Mouse (Mus musculus): ENCODE results near the gene Sema6d.

Gene Sema6d

DNA sequence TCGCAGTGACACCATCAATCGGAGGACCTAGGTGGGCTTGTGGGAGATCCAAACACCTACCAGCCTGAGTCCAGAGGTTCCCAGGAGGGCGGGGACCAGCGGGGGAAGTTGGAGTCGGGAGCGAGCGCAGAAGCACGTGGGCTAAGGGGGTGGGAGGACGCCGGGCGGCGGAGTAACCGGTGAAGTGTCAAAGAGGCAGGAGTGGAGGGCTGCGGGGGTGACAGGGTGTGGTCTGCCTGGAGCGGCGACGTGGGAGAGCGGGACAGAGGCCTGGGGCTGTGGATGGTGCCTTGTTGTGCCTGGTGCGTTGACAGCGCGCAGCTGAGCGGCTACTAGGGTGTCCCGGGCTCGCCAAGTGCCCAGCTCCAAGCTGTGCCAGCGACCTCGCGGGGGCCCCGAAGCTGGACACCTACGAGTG lies at the start of gene Sema6d:
Gene Sema6d, plus strand, starts transcription at position 157 of the 418 bp plus-strand sequence.
- DNase-seq (ENCODE audit: low spot score): no peak

DNA sequence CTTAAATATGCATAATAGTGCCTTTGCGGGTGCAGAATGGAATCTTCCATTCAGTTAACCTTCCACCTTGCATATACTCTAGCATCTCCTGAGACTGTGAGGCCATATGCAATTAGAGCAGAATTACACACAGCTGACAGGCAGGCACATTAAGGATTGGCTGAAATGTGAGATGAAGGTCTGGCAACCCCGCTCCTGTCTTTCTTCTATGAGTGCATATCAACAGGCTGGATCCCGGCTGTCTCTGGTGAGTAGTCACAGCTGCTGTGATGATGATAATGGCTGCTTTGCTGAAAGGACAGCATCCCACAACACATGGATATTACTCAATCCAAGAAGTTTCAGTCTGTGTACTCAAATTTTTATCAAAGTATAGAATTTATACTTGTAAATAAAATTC lies 29.9 kb upstream of the Sema6d start:
- DNase-seq (ENCODE audit: low spot score): no peak

DNA sequence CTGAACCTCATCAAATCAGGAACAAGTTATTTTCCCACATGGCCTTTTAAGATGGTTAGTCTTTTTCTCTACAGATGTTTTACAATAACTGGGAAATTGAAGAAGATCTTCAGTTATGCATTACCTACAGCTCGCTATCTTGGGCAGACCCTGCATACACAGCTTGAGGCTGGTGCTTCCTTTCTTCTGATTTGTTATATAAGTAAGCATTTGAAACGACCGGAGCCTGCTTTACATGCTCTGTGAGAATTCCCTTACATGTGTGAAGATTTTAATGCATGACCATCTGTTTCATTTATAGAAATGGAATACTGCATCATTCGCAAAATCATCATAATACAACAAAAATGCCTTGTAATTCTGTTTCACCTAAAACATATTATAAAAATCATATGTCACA lies 21.4 kb upstream of the Sema6d start:
- no peak for DNase-seq (ENCODE audit: low spot score)

DNA sequence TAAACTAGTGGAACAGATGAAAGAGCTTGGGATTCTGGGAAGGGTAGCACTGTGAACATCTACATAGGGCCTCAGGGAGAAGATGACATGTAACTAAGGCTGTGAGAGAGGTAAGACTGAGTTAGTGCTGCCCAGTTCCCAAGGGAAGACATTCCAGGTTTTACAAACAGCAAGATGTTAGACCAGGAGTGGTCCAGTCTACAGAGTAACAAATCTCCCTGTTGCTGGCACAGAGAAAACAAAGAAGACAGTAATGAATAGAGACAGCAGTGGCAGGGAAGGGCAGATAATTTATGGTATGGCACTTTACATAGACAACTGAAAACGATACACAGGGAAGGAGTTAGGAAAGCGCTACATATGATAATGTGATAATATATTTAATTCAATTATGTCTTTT lies 19.1 kb upstream of the Sema6d start:
- DNase-seq (ENCODE audit: low spot score): no peak

DNA sequence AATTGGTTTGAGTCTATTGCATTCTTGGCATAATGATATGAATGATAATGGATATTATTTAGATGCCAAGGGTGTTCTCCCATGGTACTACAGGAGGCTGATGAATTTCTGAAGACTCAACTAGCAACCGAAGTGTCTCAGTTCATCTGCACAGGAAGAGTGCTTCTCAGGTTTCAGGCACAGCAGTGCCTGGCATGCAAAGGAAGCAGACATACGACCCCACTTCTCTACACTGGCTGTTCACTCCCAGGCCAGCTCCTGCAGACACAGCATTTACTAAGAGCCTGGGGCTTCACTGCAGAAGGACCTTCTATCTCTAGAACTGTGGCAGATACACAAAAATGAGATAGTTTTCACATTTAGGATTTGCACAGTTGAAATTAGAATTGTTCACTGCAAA lies 18.4 kb upstream of the Sema6d start:
- no peak for DNase-seq (ENCODE audit: low spot score)

DNA sequence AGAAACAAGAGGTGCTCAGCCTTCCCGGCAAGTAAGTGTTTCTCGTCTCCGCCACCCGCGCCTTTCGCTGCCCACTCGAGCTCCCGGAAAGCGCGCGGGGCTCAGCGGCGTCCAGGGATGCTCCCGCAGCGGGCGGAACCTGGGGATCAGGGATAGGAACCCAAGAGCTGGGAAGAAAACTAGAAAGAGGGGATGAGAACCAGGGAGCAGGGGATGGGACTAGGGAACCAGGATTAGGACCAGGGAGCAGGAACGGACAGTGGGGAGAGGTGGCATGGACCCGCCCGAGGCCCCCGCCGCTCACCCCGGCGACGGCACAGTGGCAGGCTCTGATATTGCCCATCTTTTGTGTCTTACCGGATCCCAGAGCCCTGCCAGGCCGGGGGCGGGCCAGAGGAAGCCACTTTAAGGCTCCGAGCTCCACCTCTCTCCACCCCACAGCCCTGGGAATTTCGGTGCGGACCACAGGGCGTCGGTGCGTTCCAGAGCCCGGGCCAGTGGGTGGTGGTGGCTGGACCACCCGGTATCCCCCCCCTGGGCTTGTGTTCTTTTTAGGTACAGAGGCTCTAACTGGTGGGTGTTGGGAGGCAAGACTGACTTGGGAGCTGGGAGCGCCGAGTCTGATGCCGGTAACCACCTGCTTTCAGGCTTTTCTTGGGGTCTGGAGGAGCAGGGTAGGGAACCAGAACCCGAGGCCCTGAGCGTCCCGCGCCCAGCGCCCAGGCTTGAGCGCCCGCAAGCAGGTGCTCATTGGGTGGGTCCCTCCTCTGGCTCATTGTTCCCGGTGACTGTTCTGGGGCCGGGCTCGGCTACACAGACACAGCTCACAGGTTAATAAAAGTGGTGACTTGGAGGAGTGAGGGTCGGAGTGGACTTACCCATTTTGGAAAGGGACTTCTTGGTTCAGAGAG lies 717 bp downstream of the Sema6d start:
- DNase-seq (ENCODE audit: low spot score): no peak

DNA sequence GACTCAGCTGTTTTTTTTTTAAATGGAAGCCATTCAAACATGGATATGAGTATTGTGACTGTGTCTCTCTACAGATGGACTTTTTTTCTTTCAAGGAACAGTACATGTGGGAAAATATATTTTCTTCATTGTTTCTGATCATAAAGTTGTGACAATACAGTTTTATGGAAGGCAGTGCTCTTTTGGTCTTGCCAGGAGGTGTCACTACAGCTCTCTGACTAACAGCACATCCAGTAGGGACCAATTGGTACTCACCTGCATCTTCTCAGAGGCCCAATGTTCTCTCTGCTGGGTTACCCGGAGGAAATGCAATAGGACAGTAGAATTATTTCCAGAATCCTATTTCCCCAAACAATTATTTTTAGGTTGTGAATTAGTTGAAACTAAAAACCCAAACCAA lies 9.9 kb downstream of the Sema6d start:
- DNase-seq (ENCODE audit: low spot score): no peak

DNA sequence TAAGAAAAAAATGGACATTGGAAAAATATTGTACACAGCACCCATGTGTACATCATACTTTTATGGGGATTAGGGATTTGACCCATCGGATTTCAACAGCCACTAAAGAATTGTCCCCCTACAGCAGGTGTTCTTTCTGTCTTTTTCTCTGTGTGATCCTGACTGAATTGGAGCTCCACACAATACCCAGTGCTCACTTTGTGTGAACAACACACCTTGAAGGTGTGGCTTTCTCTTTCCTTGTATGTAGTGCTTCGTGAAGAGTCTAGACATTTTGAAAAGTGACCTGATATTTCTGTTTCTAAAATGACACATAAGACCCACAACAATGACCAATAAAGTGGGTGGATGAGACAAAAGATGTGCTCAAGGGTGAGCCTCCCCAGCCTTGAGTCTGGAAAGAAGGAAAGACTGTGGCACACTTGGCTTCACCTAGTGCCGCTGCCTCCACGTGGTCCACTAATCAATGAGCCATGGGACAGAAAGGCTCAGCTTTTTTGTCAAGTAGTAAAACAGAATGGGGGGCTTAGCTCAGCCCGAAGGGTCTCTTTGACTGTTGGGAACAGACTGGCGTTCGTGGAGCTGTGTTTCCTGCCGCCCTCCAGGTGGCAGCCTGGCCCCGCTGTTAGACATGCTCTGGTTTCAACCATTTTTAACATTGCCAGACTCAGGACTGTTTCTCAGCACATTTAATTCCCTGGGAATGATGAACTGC lies 10.9 kb downstream of the Sema6d start:
- DNase-seq (ENCODE audit: low spot score): peak; percentile 42

DNA sequence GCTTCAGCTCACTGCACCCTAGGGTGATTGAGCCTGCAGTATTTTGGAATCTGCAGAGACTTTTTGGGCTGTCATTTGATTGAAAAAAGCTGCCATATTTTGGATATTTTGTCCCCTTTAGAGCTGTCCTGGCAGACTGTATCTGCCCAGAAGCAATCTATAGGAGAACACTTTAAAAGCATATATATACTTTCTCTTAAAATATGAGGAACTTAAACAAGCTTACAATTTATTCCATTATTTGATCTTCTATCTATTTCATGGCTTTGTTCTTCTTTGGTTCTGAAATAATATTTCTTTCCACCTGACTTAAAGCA lies 11.4 kb downstream of the Sema6d start:
- no peak for DNase-seq (ENCODE audit: low spot score)

DNA sequence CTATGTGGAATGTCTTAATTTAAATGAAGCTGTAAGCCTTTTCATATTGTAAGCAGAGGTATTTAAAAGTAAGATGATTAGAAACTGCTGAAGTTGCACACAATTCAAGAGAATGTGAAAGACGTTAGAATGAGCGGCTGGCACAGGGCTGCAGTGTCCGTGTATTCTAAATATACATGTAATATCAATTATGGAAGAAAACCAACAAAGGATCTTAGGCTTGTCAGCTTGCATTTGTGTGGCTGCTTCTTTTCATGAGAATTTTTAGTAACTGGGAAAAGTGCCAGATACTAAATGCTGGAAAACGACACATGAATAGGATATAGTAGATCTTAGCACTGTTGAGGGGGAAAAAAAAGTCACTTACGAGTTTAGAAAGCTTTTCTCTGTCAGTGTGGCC lies 11.8 kb downstream of the Sema6d start:
- no peak for DNase-seq (ENCODE audit: low spot score)

DNA sequence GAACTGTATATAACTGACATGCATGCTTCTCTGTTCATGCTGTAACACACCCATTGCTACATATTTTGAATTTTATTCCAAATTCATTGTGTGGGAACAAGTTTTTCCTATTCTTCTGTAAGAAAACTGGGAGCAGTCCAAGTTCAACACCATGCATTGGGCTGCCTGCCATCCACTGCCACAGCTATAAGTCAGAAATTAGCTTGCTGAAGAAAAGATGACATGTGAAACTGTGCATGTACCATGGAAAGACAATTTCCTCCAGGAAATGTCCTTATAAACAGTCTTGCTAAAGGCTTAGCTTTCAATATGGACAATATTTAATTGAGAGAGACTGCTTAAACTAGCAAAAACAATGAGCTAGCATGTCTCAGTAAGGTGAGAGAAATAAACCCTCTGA lies 13.5 kb downstream of the Sema6d start:
- DNase-seq (ENCODE audit: low spot score): no peak

DNA sequence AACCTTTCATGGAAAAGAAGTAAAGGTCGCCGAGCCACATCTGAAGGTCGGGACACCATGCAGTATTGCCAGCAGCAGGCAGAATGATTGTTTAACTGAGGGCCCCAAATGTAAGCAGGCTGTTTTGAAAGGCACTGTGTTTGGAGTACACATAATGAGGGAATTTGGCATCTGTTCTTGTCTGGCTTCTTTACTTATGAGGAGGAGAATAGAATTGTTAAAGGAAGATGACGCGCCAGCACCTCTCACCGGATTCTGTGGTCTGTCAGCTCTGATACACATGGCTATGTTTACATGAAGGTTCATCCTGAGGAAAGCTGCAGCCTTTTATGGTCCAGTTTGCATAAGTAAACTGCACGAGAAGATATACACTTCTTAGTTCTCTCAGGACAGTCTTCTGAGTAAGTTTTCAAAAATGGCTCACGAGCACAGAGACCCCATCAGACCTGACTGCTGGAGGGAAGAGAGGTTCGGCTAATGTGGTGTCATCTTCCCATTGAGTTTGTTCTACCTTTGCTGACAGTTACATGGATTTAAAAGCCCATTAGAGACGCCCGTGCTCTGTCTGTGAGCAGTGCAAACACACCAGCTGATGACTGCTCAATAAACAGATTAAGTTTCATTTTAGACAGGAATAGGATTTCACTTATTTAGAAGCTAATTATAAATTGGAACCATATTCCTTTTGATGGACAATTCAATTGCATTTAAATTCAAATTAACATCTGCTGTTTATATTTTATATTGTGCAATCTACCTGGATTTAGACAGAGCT lies 28.9 kb downstream of the Sema6d start:
- DNase-seq (ENCODE audit: low spot score): no peak

DNA sequence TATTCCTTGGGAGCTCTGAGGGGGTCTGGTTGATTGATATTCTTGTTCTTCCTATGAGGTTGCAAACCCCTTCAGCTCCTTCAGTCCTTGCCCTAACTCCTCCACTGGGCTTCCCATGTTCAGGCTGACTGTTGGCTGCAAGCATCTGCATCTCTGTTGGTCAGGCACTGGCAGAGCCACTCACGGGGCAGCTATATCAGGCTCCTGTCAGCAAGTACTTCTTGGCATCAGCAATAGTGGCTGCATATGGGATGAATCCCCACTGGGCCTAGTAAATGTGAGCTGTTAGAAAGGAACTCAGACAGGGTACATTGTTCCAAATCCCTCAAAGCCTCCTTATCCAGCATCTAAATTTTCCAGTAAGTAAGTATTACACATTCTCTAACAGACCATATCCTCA lies 30.6 kb downstream of the Sema6d start:
- no peak for DNase-seq (ENCODE audit: low spot score)

DNA sequence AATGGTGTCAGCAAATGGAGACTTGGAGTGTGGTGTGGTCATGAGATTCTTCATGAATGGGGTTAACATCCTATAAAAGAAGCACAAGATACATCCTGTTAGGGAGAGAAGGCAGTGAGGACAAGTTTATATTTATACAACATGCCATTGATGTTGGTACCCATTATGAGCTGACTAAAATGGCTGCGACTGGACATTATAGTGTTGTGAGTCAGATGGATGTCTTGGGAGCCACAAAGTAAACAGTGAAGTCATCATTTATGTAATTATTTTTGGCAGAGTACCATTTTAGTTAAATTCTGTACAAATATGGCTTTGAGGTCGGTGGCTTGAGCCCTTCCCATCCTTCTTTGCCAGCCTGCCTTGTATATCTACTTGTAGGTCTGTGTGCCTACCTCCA lies 31.8 kb downstream of the Sema6d start:
- DNase-seq (ENCODE audit: low spot score): no peak

DNA sequence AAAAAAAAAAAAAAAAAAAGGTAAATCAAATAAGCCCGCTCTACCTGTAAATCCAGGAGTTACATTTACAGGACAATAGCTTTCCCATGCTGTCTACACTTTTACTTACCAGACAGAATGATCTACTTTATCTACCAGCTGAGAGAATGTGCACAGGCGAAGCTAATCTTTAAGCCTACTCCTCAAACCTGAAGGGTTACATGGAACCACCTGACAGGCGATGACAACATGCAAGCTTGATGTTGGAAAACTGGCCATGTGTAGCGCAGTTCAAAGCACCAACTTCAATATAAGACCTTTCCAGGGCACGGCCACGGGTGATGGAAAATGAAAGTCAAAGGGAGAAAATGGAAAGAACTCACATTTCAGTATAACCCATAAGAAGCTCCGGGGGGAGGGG lies 35.7 kb downstream of the Sema6d start:
- no peak for DNase-seq (ENCODE audit: low spot score)

DNA sequence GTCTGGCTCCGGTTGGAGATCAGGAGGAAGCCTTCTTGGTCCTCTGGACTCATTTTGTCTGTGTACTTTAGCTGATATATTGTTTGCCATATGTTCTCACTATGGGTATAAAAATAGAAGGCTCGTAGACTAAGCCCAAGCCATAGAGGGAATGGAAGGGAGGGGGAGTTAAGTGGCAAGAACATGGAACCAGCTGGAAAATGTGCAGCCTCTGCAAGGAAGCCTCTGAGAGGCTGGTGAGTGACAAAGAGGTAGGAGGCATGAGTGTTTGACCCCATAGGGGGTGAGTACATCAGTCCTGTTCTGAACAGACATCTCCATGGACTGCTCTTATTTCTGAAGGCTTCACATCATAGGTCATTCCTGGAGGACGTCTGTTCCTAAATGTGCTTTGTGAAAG lies 37.1 kb downstream of the Sema6d start:
- DNase-seq (ENCODE audit: low spot score): no peak

DNA sequence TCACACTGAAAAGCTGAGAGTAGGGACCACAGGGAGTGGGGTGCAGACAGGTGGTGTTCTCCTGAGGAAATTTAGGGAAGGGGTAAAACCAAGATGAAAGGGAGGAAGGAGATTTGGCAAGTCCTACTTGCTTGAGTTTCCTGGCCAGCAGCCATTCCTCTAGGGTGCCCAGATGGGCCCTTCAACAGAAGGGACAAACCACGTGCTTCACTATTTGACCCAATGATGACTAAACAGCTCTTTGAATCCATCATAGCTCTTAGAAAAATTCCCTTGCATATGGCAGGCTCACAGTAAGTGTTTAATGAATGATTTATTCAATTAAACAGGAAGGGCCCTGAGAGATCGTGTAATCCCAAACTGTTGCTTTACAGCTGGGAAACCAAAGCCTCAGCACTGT lies 41.1 kb downstream of the Sema6d start:
- DNase-seq (ENCODE audit: low spot score): no peak

DNA sequence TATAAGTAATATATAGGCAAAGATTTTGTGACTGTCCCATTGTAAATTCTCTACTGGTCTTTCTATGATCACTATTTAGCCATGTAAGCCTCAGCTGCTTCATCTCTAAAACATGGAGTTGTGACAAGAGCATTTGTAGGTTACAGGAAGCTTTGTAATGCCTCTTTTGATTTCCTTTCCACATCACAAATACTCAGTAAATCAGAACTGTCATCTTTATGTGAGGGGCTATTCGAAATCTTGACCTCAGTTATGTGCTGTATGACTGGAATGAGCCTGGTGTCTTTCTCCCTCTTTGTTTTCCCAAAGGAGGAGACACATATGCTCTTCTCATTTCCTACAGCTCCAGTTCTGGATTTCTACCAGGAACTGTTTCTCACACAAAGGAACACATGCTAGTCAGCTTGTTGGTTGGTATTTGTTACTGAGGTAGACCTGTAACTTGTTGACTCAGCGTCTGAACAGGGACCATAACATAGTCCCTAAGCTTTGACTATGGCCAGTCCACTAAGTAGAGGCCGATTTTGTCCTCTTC lies 51.8 kb downstream of the Sema6d start:
- DNase-seq (ENCODE audit: low spot score): no peak

DNA sequence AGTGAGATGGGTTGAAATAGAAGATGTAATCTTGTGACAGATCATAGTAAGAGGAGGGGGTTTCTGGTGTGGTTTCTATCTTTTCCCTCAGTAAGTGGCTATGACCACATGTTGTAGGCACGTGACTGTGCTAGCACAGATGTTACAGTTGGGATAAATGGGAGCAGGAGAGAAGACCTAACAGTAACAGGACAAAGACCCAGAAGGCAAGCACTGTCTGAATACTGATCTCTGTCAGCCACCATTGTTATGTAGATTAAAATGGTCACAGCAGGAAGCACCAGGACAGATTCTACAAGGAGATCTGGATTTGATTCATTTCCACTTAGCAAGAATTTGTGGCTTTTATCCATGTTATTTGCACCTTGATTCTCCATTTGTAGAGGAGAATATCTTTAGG lies 55.8 kb downstream of the Sema6d start:
- DNase-seq (ENCODE audit: low spot score): no peak

DNA sequence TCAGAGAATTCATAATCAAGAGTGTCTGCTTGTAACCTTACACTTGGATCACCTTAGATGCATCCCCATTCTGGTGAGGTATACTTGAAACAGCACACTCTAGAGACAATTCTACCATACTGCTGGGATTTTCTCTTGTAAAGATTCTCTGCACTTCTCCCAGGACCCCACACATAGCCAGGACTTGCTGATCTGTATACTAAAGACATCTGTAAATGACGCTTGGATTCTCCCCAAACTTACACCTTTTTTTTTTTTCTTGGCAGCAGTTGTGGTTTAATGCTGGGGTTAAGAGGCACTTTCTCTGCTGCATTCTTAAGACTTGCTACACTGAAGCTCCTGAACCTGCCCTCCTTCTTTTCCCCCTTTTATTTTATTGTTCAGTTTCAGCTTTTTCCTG lies 68.4 kb downstream of the Sema6d start:
- no peak for DNase-seq (ENCODE audit: low spot score)

DNA sequence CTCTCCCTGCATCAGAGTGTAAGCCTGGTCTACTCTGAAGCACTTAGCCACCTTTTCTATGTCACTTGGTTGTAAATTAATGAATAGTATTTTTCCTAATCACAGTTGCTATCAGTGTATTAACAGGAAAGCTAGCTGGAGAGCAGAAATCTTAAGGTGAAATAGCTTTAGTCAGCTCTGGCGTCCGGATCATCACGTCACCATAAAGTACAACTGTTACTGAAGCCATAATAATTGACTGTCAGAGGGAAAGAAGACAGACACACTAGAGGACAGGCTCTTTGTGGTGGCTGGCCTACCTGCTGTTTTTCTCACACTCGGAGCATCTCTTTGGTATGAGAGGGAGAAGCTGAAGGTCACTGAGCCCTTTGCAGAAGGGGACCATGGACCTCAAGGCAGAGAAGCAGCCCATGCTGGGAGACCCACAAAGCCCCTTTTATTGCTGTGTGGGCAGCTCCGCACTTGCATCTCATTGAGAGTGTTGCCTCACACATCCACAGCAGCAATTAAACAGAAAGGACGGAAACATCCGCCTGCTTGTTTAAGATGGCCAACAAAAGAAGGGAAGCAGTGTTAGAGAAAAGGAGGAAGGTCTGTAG lies 72.3 kb downstream of the Sema6d start:
- no peak for DNase-seq (ENCODE audit: low spot score)

DNA sequence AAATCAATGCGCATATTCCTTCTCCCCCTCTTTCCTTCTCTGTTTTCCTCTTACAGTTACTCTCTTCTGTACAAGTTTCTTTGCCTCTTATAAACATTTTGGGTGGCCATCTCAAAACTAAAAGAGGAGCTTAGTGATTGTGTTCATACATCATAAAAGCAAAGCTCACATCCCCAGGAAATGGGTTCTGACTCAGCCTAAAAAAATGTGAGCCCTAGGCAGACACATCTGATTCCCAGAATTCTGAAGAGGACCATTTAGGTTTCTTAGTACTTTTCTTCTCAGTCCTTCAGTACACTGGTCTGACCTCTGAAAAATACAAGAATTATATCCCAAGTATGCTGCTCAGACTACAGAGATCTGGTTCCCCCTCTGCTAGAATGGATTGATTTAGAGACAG lies 78.6 kb downstream of the Sema6d start:
- no peak for DNase-seq (ENCODE audit: low spot score)
